Mouse (Mus musculus) adrenal gland, postnatal 10 days (tissue): Measurements from ENCODE around the gene Ces1d. TPM values are rescaled to one million over a fixed set of nuclear protein-coding genes. Genes with fewer than 3 reads are reported as not detected.

Source experiments
- DNase-seq: peaks from one replicate; pipeline ENCODE4 v3.0.0; 2021; ENCODE audit warnings: mixed read lengths
- total RNA-seq, 2 experiments: library from RNA; stranded (reverse); gene quantifications; 2 replicates each; pipeline ENCODE4 v1.2.3; 2021

The Ces1d gene
- total RNA-seq, 2 experiments from 2014 or later: 450 to 494 TPM

DNA sequence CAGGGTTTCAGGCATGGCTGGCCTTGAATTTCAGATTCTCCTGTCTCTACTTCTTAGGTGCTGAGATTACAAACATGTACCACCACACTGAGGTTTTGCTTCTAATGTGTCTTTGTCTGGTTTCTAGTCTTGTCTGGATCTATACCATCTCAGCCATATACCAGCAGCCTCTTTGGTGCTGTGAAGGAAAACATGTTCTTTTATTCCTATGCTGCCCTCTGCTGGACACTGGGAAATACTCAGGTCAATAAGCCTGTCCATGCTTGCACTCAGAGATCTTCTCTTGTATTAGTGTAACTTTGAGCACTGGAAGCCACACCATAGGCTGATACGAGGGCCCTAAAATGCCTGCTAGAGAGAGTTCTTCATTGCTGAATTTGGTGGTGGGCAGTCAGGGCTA is 56.9 kb downstream of the Ces1d start:
- peak; percentile 57 for DNase-seq

DNA sequence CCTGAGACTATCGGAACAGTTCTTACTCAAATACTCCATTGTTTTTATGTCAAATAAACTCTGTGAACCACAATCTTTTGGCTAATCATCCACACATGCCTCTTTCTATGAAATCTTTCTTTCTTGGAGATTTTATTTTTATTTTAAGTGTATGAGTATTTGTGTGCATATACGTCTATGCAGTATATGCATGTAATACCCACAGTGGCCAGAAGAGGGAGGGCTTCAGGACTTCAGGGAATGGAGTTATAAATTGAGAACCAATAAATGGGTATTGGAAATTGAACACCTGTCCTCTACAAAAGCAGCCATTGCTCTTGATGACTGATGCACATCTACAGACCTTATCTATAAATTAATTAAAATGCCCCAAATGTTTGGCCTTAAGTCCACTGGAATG is 65.4 kb downstream of the Ces1d start:
- DNase-seq: no peak

DNA sequence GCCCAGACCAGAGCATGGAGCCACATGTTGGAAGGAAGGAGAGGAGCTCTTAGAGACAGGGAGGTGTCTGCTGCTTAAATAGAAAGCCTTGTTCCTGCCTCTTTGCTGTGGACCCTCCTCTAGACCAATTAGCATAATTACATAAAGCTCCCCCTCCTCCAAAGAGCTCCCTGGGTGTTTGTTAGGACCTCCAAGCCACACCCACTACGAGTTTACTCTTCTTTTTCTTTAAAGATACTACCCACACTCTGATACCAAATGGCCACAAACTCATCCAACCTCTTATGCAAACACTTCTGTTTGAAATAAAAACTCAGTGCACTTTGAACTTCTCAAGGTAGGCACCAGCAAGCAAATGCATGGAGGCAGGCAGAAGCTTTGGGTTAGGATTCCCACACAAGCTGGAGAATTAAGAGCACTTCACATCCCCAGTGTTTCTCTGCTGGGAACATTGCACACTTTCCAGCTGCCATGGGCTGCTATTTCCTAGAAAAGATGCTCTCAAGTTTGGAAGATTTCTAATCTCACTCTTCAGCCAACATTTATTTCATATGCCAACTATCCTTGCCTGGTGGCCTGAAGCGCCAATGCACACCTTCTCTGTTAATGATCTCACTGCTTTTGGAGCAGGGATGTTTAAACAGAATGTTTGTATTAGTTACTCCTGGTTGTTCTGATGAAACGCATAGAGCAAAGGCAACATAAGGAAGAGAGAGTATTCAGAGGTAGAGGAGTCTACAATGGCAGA is 66.2 kb downstream of the Ces1d start, which contains the start of gene Ces1c:
Gene Ces1c (minus strand): TSS at position 51 of the 748 bp plus-strand sequence.
- DNase-seq: no peak

DNA sequence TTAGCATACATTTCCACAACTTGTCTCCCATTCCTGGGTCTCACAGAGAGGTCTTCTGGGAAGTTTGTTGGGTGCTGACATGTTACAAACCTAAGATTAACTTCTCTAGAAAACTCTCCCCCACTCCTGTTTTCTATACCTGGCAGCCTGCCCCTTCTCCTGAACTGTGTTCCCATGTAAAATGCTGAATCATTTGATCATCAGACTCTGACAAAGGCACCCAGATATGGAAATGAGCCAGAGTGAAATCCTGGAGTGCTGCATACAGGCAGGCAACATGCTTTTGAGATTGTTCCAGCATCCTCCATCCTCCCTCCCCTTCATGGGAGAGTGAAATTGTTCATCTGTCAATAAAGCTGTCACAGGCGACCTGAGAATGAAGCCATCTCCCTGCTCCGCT is 71.2 kb downstream of the Ces1d start:
- DNase-seq: peak; percentile 12

DNA sequence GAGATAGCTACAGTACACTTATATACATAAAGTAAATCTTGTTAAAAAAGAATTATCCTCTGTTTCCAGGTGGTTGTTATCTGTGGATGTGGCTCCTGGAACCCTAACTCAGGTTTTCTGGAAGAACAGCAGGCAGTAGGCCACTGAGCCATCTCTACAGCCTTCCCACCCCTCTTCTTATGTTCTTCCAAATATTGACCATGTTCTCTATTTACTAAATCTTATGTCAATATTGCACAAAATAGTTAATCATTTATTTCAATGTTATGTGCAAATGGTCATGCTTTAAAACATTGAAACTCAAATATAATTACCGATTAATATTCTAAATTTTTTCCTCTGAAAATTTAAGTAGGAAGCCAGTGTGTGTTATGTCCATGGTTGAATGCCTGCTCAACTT is 75.6 kb downstream of the Ces1d start:
- no peak for DNase-seq

Other genes with a start within 250 kb of the Ces1d start
- 10 to 100 TPM; 24.6 to 60.2 TPM for gene Slc6a2, start 237.8 kb downstream of the Ces1d start, total RNA-seq
- gene Ces1a, start 149.6 kb downstream of the Ces1d start, total RNA-seq: not detected
- 10 to 100 TPM in 1 of 2 experiments, 1 to 10 TPM in 1; 6.1 to 13.3 TPM for gene Ces1b, start 117.8 kb downstream of the Ces1d start, total RNA-seq
- gene Ces1c, start 66.6 kb downstream of the Ces1d start, total RNA-seq: 100 to 1,000 TPM; 103 to 217 TPM
- gene Ces1e, start 31.8 kb upstream of the Ces1d start, total RNA-seq: 1 to 10 TPM; 2.0 to 4.0 TPM
- 10 to 100 TPM; 13.8 to 19.0 TPM for gene Ces1f, start 81.9 kb upstream of the Ces1d start, total RNA-seq
- gene Ces1g, start 139.5 kb upstream of the Ces1d start, total RNA-seq: 1 to 10 TPM; 4.0 to 8.0 TPM
- gene Ces1h, start 181.9 kb upstream of the Ces1d start, total RNA-seq: not detected